Mouse (Mus musculus) cerebral cortex, adult 2 months (tissue): ENCODE results near the gene Fem1a.

Experiments used
- WGBS: fragments of 180-500 bp; shearing (Covaris S2); methylation state at CpG from one replicate; pipeline ENCODE4 v1.1.7; 2018; 5-methylcytosine and 5-hydroxymethylcytosine counted together

Fem1a gene

GRCm38 (mm10) chr17:56278340-56278739 lies 21.7 kb downstream of the Fem1a start:
- 92% methylated on average over 5 of the region's 5 CpGs for WGBS

GRCm38 (mm10) chr17:56279481-56280155 lies 23.0 kb downstream of the Fem1a start:
- WGBS: 91% methylated on average over 12 of the region's 12 CpGs

DNA sequence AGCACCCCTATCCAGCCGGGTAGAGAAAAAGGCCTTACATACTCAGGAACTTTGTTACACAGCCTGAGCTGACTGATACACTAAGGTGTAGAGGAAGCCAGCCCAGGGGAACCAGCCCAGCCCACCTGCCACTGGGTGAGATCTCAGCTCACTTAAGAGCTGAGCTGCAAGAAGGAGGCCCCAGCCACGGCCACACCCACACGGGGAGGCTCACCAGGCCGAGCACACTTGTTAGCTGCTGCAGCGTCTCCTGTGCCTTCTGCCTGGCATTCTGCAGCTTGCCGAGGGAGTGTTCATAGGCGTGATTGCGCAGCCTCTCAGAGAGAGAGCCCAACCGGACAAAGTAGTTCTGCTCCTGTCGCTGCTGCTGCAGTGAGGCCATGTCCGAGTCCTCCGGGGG lies 24.6 kb downstream of the Fem1a start:
- WGBS: 87% methylated on average over 12 of the region's 12 CpGs

- WGBS: 41% methylated on average over 4 of the region's 4 CpGs
Observed at GRCm38 (mm10) chr17:56282802-56283201, 26.2 kb downstream of the Fem1a start.

GRCm38 (mm10) chr17:56283316-56283715 lies 26.7 kb downstream of the Fem1a start:
- 49% methylated on average over 8 of the region's 8 CpGs for WGBS

DNA sequence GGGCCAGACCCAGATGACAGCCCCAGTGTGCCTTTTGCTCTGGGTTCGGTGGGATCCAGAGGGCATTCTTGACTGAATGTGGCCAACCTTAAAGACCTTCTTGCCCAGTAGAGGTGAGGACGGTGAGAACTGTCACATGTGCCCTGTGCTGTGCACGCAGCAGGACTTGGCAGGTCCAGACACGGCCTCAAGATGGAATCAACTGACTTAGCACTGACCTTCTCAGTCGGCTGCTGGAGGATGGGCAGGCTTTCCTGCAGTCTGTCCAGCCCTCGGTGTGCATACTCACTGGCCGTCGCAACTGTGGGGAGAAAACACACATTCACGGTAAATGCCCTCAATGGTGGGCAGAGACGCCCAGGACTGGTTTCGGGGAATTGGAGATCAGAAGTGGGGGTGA lies 29.4 kb downstream of the Fem1a start:
- WGBS: 95% methylated on average over 11 of the region's 11 CpGs

- WGBS: 78% methylated on average over 3 of the region's 3 CpGs
Observed at GRCm38 (mm10) chr17:56287830-56288229, 31.2 kb downstream of the Fem1a start.

GRCm38 (mm10) chr17:56288866-56289265 lies 32.3 kb downstream of the Fem1a start:
- 79% methylated on average over 3 of the region's 3 CpGs for WGBS

DNA sequence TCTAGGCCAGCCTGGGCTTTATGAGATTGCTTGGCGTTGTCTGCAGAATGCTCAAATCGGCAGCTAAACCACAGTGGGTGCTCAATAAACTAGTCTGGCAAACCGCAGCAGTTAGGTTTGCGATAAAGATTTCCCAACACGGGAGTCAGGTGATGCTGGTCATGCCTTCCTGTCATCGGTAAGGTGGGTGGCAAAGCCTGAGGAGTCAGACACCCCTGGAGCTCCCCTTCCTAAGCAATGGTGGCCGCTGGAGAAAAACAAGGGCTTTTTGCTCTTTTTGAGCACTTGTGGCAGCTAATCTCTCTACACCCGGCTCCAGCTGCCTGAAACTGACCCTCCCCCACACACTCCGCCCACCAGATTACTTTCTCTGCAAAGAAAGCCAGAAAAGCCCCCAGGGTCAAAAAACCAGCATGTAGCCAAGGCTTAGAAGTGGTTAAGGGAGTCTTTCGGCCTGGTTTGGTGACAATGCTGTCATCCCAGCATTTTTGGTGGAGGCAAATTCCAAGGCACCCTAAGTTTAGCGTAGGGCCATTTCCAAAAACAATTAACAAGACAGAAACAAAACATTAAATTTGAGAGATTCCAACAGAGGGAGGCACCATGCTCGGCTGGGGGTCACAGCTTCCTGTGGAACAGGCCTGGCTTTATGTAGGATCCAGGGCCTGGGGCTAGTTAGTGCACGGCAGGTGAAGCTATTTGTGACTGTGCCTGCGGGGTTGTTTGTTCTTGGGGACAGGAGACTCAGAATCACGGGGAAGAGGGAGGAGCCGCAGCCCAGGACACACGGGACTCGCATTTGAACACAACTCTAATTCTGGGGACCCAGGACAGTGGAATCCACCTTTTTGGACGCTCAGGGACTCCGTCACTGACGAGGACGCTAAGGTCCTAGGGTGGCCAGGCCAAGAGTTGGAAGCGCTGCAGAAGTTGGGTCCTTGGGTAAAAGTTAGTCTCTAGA lies 33.0 kb downstream of the Fem1a start:
- 49% methylated on average over 23 of the region's 23 CpGs for WGBS

- 23% methylated on average over 17 of the region's 17 CpGs for WGBS
Observed at GRCm38 (mm10) chr17:56290388-56291170, 34.0 kb downstream of the Fem1a start.

DNA sequence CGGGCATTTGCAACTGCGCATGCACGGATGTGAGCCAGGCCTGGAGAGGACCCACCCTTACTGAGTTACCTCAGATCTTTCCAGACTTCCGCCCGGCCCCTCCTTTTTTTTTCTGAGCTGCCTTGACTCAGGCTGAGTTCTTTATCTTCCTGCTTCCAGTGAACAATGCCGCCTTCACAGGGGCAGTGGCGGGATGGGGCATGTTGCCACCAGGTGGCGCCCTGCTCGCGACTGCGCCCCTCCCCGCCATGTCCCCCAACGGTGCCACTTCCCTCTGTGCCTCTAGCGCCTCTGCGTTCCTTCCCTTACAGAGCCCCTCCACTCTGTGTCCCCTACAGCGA lies 34.5 kb downstream of the Fem1a start:
- WGBS: 3% methylated on average over 16 of the region's 16 CpGs

DNA sequence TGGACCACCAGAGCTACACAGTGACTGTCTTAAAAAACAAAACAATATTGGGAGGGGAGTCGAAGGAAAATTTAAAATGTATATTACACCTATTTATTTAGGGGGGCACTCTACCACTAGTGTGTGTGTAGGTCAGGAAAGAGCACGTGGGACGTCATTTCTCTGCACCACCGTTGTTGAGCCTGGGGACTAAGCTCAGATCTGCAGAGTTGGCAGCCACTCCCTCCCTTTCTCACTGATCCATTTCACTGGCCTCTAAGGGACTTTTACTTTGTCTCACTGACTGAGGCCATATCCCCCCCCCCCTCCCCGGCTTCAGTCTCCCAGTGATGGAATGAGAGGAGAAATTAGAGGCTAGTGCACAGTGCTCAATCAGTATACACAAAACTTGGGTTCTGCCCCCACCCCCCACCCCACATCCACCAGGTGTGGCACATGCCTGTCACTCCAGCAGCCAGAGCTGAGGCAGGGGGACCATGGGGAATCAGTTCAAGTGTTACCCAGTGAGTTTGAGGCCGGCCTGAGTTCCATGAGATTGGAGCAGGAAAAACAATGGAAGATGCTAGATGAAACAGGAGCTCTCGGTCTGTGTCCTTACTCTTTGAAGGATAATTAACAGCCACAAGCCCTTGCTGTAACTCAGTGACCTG lies 35.3 kb downstream of the Fem1a start:
- 88% methylated on average over 7 of the region's 7 CpGs for WGBS

DNA sequence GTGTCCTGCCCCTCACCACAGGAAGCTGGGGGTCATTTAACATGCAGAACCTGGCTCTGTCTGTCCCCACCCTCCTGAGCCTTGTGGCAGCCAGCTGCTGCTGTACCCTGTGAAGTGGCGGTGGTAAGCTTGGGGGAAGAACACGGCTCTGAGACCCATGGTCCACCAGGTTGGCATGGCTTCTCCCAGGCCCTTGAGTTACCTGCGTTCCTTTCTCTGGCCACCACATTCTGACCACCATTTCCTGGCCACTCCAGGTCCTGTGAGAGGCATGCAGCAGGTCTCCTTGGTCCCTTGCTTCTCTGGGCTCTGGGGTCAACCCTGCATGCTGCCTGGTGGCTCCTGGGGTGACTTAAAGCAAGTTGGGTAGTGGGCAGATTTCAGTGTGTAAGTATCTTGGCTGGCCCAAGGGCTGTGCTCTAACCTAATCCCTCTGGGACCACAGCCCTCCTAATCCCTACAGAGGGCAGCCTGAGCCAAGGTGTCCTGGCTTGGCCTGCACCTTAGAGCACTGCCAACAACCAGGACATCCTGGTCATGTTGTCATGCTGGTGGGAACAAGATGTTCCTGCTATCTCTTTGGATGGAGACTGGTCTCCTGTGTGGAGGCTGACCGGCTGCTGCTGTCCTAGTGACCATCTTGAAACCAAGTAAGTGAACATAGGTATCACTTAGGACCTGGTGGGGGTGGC lies 36.1 kb downstream of the Fem1a start, which contains the start of gene Plin3:
Gene Plin3 (minus strand): TSS at position 343 of the 692 bp plus-strand sequence.
- WGBS: 92% methylated on average over 4 of the region's 4 CpGs

GRCm38 (mm10) chr17:56293291-56293690 lies 36.7 kb downstream of the Fem1a start:
- WGBS: 86% methylated on average over 1 of the region's 1 CpGs

- WGBS: 78% methylated on average over 19 of the region's 19 CpGs
Observed at GRCm38 (mm10) chr17:56294241-56294640, 37.6 kb downstream of the Fem1a start.

DNA sequence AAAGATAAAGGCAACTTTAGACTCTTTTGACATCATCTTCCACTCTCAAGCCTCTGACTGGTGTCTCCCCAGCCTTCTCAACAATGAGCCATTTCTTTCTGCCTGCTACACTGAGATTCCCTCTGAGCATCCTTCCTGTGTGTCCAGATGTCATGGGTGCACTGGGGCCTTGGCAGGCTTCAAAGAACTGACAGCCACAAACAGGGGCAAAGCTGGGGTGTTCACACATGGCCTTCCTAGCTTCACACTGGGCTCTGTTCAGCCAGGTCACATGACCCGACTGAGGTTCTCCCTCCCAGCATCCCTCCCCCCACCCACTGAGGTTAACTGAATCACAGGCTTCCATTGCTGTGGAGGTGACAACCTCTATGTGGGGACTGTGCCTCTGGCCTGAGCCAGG lies 39.6 kb downstream of the Fem1a start:
- 67% methylated on average over 1 of the region's 1 CpGs for WGBS

GRCm38 (mm10) chr17:56298238-56298637 lies 41.6 kb downstream of the Fem1a start:
- WGBS: 90% methylated on average over 1 of the region's 1 CpGs

DNA sequence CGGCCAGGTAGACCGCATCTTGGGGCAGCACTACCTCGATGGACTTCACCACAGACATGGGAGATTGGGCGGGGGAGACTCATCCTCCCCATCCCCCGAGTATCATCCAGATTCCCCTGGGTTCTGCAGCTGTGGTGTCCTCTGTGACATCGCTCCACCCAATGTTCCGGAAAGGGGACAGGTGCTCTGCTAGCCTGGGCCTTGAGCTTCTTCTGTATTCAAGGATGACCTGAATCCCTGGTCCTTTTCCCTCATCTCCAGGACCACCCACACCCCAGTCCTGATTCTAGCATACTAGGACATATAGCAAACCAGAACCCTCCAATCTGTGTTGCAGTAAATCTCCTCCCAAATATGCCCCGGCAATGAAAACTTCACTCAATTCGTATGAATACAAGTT lies 43.6 kb downstream of the Fem1a start, which contains the start of gene Arrdc5:
Gene Arrdc5 (minus strand): TSS at position 101 of the 400 bp plus-strand sequence.
- 94% methylated on average over 9 of the region's 9 CpGs for whole genome bisulfite sequencing

- WGBS: 33% methylated on average over 13 of the region's 13 CpGs
Observed at GRCm38 (mm10) chr17:56302363-56302996, 45.9 kb downstream of the Fem1a start.

- under 1% methylated on average over 43 of the region's 43 CpGs for WGBS
Observed at GRCm38 (mm10) chr17:56303160-56303846, 46.7 kb downstream of the Fem1a start, which contains the start of gene Uhrf1. Gene Uhrf1, plus strand, starts transcription at chr17:56303321.
